In genomic region chr3:115936734-115937599, GRCm38 (mm10) we compare ENCODE assay signal across 8 mouse cellular contexts. TPM values are rescaled to one million over a fixed set of nuclear protein-coding genes. Genes with fewer than 3 reads are reported as not detected.
A peak's percentile ranks its signal among the peaks of the same experiment; 100 is the strongest.
DNase-seq lines count a peak whose midpoint lies in the region; ATAC-seq and TF ChIP-seq lines count a peak whose summit lies in the region.

No protein-coding gene starts in this region.

- no peak overlapping the region for H3K27ac ChIP-seq in intestine, postnatal 0 days (ENCODE audit: low read depth, low read length)
- H3K27ac ChIP-seq in intestine, embryonic 16.5 days (ENCODE audit: low read length) = no peak overlapping the region
- no peak overlapping the region for H3K27ac ChIP-seq in CH12.LX (ENCODE audit: insufficient read depth, low read depth)

- dilution Hi-C loops in CH12.LX (cut with MboI; ENCODE audit: extremely low pct_ligation_motif_present, extremely low pct_unique_long_range_greater_than_20kb, low sequenced_read_pairs) = no loop called here

- no peak for TF ChIP-seq EP300 in CH12.LX (IDR thresholded peaks at IDR 0.05; ENCODE audit: low read length)

- H3K9ac ChIP-seq in intestine, postnatal 0 days (ENCODE audit: low read depth, low read length) = no peak overlapping the region
- no peak overlapping the region for H3K9ac ChIP-seq in intestine, embryonic 16.5 days (ENCODE audit: low read depth, low read length)
- H3K9ac ChIP-seq in CH12.LX (ENCODE audit: insufficient read depth, low read depth) = no peak overlapping the region

- TF ChIP-seq CTCF in intestine, postnatal 0 days (IDR thresholded peaks at IDR 0.05; ENCODE audit: low read depth) = peak; percentile 80
- TF ChIP-seq CTCF in CH12.LX (conservative IDR thresholded peaks at IDR 0.05 in 1 of 2, IDR thresholded peaks at IDR 0.05 in 1 of 2; ENCODE audit: low read depth in 2 of 2, low read length in 2 of 2) = peak; percentile 75 to 94

- DNase-seq in CH12.LX (ENCODE audit: extremely low read depth) = peak; percentile 65
- peak; percentile 53 to 57 for DNase-seq in adrenal gland, postnatal 36 days
- DNase-seq in layer of hippocampus, adult 9-11 months = peak; percentile 13
- no peak for DNase-seq in frontal cortex, postnatal 36 days (ENCODE audit: low spot score in 2 of 2)

- no peak overlapping the region for H3K4me3 ChIP-seq in intestine, postnatal 0 days (ENCODE audit: low read depth, low read length)
- H3K4me3 ChIP-seq in intestine, embryonic 16.5 days (ENCODE audit: low read length) = no peak overlapping the region
- no peak overlapping the region for H3K4me3 ChIP-seq in CH12.LX (replicated peaks in 1 of 3; ENCODE audit: low read depth in 2 of 3, low read length in 2 of 3, poor library complexity in 1 of 3)

- no peaks in the 10 kb centered on the region for H3K9me3 ChIP-seq in intestine, postnatal 0 days (ENCODE audit: control insufficient read depth)
- no peaks in the 10 kb centered on the region for H3K9me3 ChIP-seq in intestine, embryonic 16.5 days (ENCODE audit: control insufficient read depth, low read length)
- no peaks in the 10 kb centered on the region for H3K9me3 ChIP-seq in CH12.LX (replicated peaks; ENCODE audit: low read length)

- H3K79me2 ChIP-seq in CH12.LX (replicated peaks; ENCODE audit: control insufficient read depth, extremely low read depth, insufficient read depth, poor library complexity, severe bottlenecking) = no peaks in the 10 kb centered on the region

- ATAC-seq in intestine, postnatal 0 days = no peak
- no peak for ATAC-seq in intestine, embryonic 16.5 days
- peak; percentile 71 for ATAC-seq in erythroid progenitor cell, adult 5-6 weeks (replicated peaks; ENCODE audit: low FRiP score, poor library complexity, severe bottlenecking)
- peak; percentile 82 for ATAC-seq in monocyte, adult 5-6 weeks (replicated peaks; ENCODE audit: insufficient number of reproducible peaks, low FRiP score, low TSS enrichment, poor library complexity, severe bottlenecking)

- WGBS in intestine, postnatal 0 days = 61% methylated on average over 4 of the region's 4 CpGs
- WGBS in intestine, embryonic 16.5 days = 59% methylated on average over 4 of the region's 4 CpGs

- in situ Hi-C loops in CH12.LX (cut with MboI; ENCODE audit: low pct_ligation_motif_present, low pct_unique_long_range_greater_than_20kb, low sequenced_read_pairs) = no loop called here

- no peak for TF ChIP-seq POLR2A in CH12.LX (IDR thresholded peaks at IDR 0.05; ENCODE audit: low read depth, low read length)

- no peak overlapping the region for H3K4me2 ChIP-seq in intestine, postnatal 0 days (replicated peaks; ENCODE audit: low read depth)
- no peak overlapping the region for H3K4me2 ChIP-seq in intestine, embryonic 16.5 days (ENCODE audit: low read depth, low read length)
- no peak overlapping the region for H3K4me2 ChIP-seq in CH12.LX (ENCODE audit: insufficient read depth, low read depth, poor library complexity, severe bottlenecking)

- no peaks in the 10 kb centered on the region for H3K27me3 ChIP-seq in intestine, postnatal 0 days (replicated peaks; ENCODE audit: control insufficient read depth, insufficient read depth, low read length)
- H3K27me3 ChIP-seq in intestine, embryonic 16.5 days (replicated peaks; ENCODE audit: control insufficient read depth, insufficient read depth, low read length) = no peaks in the 10 kb centered on the region
- no peaks in the 10 kb centered on the region for H3K27me3 ChIP-seq in CH12.LX (replicated peaks)

- no peaks in the 10 kb centered on the region for H3K4me1 ChIP-seq in intestine, postnatal 0 days (replicated peaks; ENCODE audit: control insufficient read depth, insufficient read depth, low read length)
- H3K4me1 ChIP-seq in intestine, embryonic 16.5 days (ENCODE audit: control insufficient read depth, insufficient read depth, low read length) = no peaks in the 10 kb centered on the region
- peaks cover 0 to 7% of the 10 kb centered on the region in 2 experiments; a peak in 1 of 4 replicates for H3K4me1 ChIP-seq in CH12.LX (ENCODE audit: control insufficient read depth in 1 of 2, insufficient read depth in 2 of 2)

- peaks cover 24% of the 10 kb centered on the region for H3K36me3 ChIP-seq in intestine, postnatal 0 days (ENCODE audit: control insufficient read depth, insufficient read depth)
- no peaks in the 10 kb centered on the region; the same call in 1 of the 2 replicates for H3K36me3 ChIP-seq in intestine, embryonic 16.5 days (ENCODE audit: control insufficient read depth, insufficient read depth, low read length)
- peaks cover 17 to 68% of the 10 kb centered on the region in 2 experiments for H3K36me3 ChIP-seq in CH12.LX (replicated peaks in 1 of 2; ENCODE audit: control insufficient read depth in 1 of 2, insufficient read depth in 1 of 2, low read length in 1 of 2)

- TF ChIP-seq RAD21 in CH12.LX (IDR thresholded peaks at IDR 0.05; ENCODE audit: low read depth, low read length) = peak; percentile 53

TF ChIP-seq in CH12.LX, 34 proteins besides CTCF, POLR2A, EP300 and RAD21:
- TF ChIP-seq ETS1 (conservative IDR thresholded peaks at IDR 0.05; ENCODE audit: low read depth, low read length) = no peak
- no peak for TF ChIP-seq JUN (IDR thresholded peaks at IDR 0.05; ENCODE audit: insufficient read depth, low read depth, low read length)
- TF ChIP-seq SIN3A (IDR thresholded peaks at IDR 0.05; ENCODE audit: low read length) = no peak
- TF ChIP-seq SMC3 (IDR thresholded peaks at IDR 0.05; ENCODE audit: low read depth, low read length) = peak; percentile 74
- TF ChIP-seq JUND (conservative IDR thresholded peaks at IDR 0.05; ENCODE audit: low read depth, low read length) = no peak
- TF ChIP-seq ZNF384 (IDR thresholded peaks at IDR 0.05; ENCODE audit: low read depth, low read length) = 0 out of 2 replicates have a peak, but pooled peaks have one; percentile 25
- no peak for TF ChIP-seq UBTF (IDR thresholded peaks at IDR 0.05; ENCODE audit: low read depth, low read length)
- TF ChIP-seq MAFK (IDR thresholded peaks at IDR 0.05; ENCODE audit: insufficient replicate concordance, low read length) = no peak
- TF ChIP-seq PAX5 (IDR thresholded peaks at IDR 0.05; ENCODE audit: low read length) = no peak
- TF ChIP-seq NRF1 (IDR thresholded peaks at IDR 0.05; ENCODE audit: low read depth, low read length) = no peak
- TF ChIP-seq MAX (IDR thresholded peaks at IDR 0.05; ENCODE audit: low read length) = peak; percentile 87
- TF ChIP-seq IRF4 (IDR thresholded peaks at IDR 0.05; ENCODE audit: low read depth, low read length) = no peak
- TF ChIP-seq MXI1 (IDR thresholded peaks at IDR 0.05; ENCODE audit: low read depth, low read length) = peak; percentile 35; the same call in 1 of the 2 replicates
- TF ChIP-seq TCF12 (IDR thresholded peaks at IDR 0.05; ENCODE audit: low read depth, low read length) = no peak
- TF ChIP-seq MYC (IDR thresholded peaks at IDR 0.05; ENCODE audit: low read depth, low read length) = peak; percentile 97
- TF ChIP-seq USF2 (conservative IDR thresholded peaks at IDR 0.05; ENCODE audit: low read depth, low read length) = no peak
- no peak for TF ChIP-seq ZMIZ1 (IDR thresholded peaks at IDR 0.05; ENCODE audit: low read depth, low read length)
- TF ChIP-seq MAZ (IDR thresholded peaks at IDR 0.05; ENCODE audit: low read depth, low read length) = no peak
- no peak for TF ChIP-seq HCFC1 (IDR thresholded peaks at IDR 0.05; ENCODE audit: low read depth, low read length)
- no peak for TF ChIP-seq CHD2 (IDR thresholded peaks at IDR 0.05; ENCODE audit: low read length)

RNA-seq across cellular contexts. Expression of gene Dph5, which starts 49.3 kb away (rescaled TPM):
- polyA plus RNA-seq in intestine, postnatal 0 days (2015; fragmentation: Nextera tagmentation; extraction: Ambion mirVana) = 14.0 and 14.8 TPM in 2 replicates
- 24.3 and 28.8 TPM in 2 replicates for polyA plus RNA-seq in intestine, embryonic 16.5 days (2015; fragmentation: Nextera tagmentation; extraction: Ambion mirVana)
- total RNA-seq in CH12.LX (2012; rRNA removed) = 37.0 and 41.4 TPM in 2 replicates
- total RNA-seq in CH12.LX (2014; rRNA removed) = 70.0 and 74.3 TPM in 2 replicates
- polyA plus RNA-seq in CH12.LX (2012; ENCODE audit: insufficient read length, low read depth) = 54.1 and 55.1 TPM in 2 replicates
- total RNA-seq in adrenal gland, postnatal 36 days (2021) = 10 to 100 TPM; 19.5 to 20.8 TPM
- 1.3 and 7.9 TPM in 2 replicates for total RNA-seq in erythroid progenitor cell, adult 5-6 weeks (2015; ENCODE audit: low replicate concordance)
- total RNA-seq in erythroid progenitor cell, adult 5-6 weeks (2017; ENCODE audit: low replicate concordance) = 5.3 and 18.0 TPM in 2 replicates
- total RNA-seq in monocyte, adult 5-6 weeks (2017) = 29.4 to 35.9 TPM (median 30.0 TPM) in 3 replicates

Comparison
In these comparisons a context has a peak if more than half of its experiments do, and no peak if none do; other contexts are left out.
1. ATAC-seq: peak in erythroid progenitor cell, adult 5-6 weeks (single experiment) and monocyte, adult 5-6 weeks (single experiment); none in intestine, postnatal 0 days (single experiment) and intestine, embryonic 16.5 days (single experiment).
2. DNase-seq: peak in CH12.LX (single experiment), adrenal gland, postnatal 36 days (2 of 2) and layer of hippocampus, adult 9-11 months (single experiment); none in frontal cortex, postnatal 36 days (0 of 2).